Mouse (Mus musculus) Patski (cell line): ENCODE measurements around the gene Bloc1s3. TPM values are rescaled to one million over a fixed set of nuclear protein-coding genes. Genes with fewer than 3 reads are reported as not detected.

Source experiments
- ATAC-seq: fragments of 100-300 bp; one replicate; pipeline ENCODE4 v1.8.0; 2021
- CTCF ChIA-PET: fragments of 350-600 bp; sonication (Branson Sonifier 250); formaldehyde crosslinking; loops from one replicate; lab custom pipeline; 2022; ENCODE audit warnings: inconsistent platforms; lab: Charles Lee
- POLR2A ChIA-PET: fragments of 350-600 bp; sonication (Branson Sonifier 250); formaldehyde crosslinking; loops from one replicate; lab custom pipeline; 2022; ENCODE audit warnings: antibody characterized with exemption, inconsistent platforms; lab: Charles Lee
- DNase-seq: peaks from one replicate; pipeline ENCODE4 v3.0.0-alpha.2; 2011; ENCODE audit warnings: low read depth, low spot score
- H3K27me3 ChIP-seq: fragments of 371-371 bp; one replicate; pipeline ENCODE4 v1.5.1; 2021
- CTCF ChIP-seq: fragments of 100-300 bp; IDR thresholded peaks from one replicate; pipeline ENCODE4 v1.5.1; 2021
- in situ Hi-C: fragments of 300-500 bp; cut with MboI; formaldehyde crosslinking; loops from 3 replicates; pipeline ENCODE4 v1.11.1; 2018; ENCODE audit warnings: low pct_unique_long_range_greater_than_20kb, mixed read lengths
- polyA plus RNA-seq: library from polyadenylated mRNA; unstranded; gene quantifications from one replicate; pipeline ENCODE4 v1.2.3, GENCODE M21; 2021

Bloc1s3 gene
- polyA plus RNA-seq, 1 experiment from 2014 or later, result 9.8 TPM

DNA sequence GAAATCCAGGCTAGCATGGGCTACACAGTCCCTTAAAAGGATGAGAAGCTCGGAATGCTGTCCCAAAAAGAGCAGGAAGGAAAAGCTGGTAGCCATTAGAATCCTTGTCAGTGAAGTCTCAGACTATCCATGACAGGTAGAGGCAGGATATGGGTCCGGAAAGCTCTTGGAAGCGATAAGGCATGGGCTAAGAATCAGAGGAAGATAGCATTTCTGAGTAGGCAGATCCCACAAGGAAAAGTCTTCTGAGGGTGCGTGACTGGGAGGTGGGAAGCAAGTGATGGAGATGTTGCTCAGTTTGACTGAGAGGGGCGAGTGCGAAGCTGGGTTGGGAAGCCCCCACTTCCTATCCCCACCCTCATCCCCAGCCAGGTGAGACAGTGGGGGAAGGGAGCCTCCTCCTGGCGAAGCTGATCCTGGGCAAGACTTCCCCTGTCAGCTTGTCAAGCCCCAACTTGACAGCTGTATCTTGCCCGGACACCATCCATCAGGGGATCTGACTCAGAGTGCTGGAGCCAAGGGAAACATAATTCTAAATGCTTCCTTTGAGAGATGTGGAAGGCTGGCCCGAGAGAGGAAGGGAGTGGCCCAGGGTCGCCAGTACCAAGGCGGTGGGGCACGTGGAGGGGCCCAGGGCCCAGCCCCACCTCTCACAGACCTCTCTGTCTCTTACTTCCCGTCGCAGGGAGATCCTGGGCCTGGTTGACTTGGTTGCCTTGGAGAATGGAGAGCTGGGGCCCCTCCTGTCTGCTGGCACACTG, 30.4 kb downstream of the Bloc1s3 start:
- TF ChIP-seq CTCF, result no peak
- peaks cover 40% of the 10 kb centered on the region for H3K27me3 ChIP-seq
- ATAC-seq (no peak), DNase-seq (no peak)
- POLR2A ChIA-PET, result interaction anchor here (0.8 kb wide), 1 partner anchor 12 kb away, joined by 4 read pairs; no protein-coding TSS in a partner anchor
- CTCF ChIA-PET, result interaction anchor here (1.1 kb wide), 1 partner anchor 37 kb away, joined by 3 read pairs; no protein-coding TSS in a partner anchor
- in situ Hi-C loops, result no loop called here

DNA sequence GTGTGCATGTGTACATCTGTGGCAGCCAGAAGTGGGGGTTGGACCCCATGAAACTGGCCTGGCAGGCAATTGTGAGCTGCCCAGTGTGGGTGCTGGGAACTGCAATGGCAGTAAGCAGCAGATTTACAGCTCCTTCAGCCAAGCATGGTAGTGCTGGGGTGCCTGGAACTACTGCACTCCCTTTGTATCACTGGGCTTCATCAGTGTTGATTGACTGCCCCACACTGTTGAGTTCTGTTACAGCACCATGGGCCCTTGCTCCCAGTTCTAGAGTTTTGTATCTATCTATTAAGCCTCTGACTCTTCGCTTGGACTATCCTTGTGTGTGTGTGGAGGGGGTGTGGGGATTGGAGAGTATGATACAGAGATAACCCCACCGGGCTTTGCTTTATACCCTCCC, 31.1 kb downstream of the Bloc1s3 start:
- ChIA-PET POLR2A (interaction anchor here (0.6 to 0.8 kb wide), 2 partner anchors 12 to 66 kb away, joined by 3 to 4 read pairs; no protein-coding TSS in a partner anchor), CTCF (interaction anchor here (1.1 kb wide), 1 partner anchor 38 kb away, joined by 3 read pairs; no protein-coding TSS in a partner anchor)
- peaks cover 44% of the 10 kb centered on the region for H3K27me3 ChIP-seq
- in situ Hi-C loops, result no loop called here
- ATAC-seq (no peak), DNase-seq (no peak)
- no peak for TF ChIP-seq CTCF

DNA sequence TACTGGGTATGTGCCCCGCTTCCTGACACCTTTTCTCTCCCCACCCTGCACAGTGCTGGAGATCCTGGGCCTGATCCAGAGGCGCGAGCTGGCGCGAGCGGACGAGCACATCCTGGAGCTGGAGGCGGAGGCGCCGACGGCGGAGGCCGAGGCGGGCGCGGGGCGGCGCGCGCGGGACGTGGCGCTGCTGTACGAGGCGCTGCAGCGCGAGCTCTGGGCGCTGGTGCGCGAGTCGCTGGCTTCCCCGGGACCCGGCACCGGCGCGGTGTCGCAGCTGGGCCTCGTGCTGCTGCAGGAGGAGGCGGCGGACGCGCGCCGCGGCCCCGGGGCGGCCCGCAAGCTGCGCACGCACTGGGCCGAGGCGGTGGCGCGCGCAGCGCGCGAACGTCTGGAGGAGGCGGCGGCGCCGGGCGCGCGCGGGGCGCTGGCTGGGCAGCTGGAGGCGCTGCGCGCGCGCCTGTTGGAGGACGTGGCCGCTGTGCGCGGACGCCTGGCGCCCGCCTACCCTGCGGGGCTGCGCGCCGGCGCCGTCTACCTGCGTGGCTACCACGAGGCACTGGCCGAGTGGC, 34.2 kb downstream of the Bloc1s3 start:
- no peak for ATAC-seq

DNA sequence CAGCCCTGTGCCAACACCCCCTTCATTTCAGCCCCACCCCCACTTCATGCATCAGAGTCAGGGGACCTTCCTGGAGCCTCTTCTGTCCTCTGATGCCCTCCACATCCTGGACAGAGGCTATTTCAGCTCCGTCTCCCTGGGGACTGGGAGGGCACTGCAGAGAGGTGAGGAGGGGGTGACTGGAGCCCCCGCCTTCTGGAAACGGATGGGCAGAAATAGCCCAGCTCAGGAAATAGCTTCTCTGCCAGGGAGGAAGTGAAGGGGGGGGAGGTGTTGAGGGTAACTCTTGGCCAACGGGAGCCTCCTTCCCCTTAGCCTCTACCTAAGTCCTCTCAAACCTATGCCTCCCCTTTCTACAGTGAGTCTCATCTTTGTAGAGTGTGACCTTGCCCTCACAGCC, 35.8 kb downstream of the Bloc1s3 start:
- POLR2A ChIA-PET, result no interaction called here
- in situ Hi-C loops, result no loop called here
- peaks cover 48% of the 10 kb centered on the region for H3K27me3 ChIP-seq
- CTCF ChIA-PET, result no interaction called here
- TF ChIP-seq CTCF, result no peak
- no peak for DNase-seq
- no peak for ATAC-seq

More for the DNA sequence above, 34.2 kb downstream of the Bloc1s3 start:
- POLR2A ChIA-PET, result no interaction called here
- no peak for TF ChIP-seq CTCF
- no peak for DNase-seq
- H3K27me3 ChIP-seq, result peaks cover 58% of the 10 kb centered on the region
- in situ Hi-C loops, result no loop called here
- CTCF ChIA-PET, result interaction anchor here (1.1 kb wide), 2 partner anchors 8 to 137 kb away, joined by 3 to 4 read pairs; no protein-coding TSS in a partner anchor

DNA sequence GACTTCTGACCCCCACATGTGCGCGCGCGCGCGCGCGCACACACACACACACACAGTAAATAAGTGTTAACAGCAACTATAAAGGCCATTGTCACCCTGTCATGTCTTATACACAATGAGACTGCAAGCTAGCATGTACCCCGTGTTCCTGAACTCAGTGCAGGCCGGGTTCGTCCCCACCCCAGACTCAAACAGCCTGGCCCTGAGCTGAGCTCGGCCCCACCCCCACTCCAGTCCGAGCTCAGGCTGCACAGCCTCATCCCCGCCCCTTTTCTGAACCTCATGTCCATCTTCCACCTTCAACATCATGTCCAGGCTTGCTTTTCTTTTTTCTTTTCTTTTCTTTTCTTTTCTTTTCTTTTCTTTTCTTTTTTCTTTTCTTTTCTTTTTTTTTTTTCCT, 37.9 kb downstream of the Bloc1s3 start:
- no peak for ATAC-seq
- ChIA-PET CTCF (no interaction called here), POLR2A (interaction anchor here (0.6 kb wide), 1 partner anchor 92 kb away, joined by 7 read pairs; no protein-coding TSS in a partner anchor)
- in situ Hi-C loops, result no loop called here
- TF ChIP-seq CTCF, result no peak
- H3K27me3 ChIP-seq, result peaks cover 37% of the 10 kb centered on the region
- DNase-seq, result no peak

GRCm38 (mm10) chr7:19469404-19469803, 38.8 kb downstream of the Bloc1s3 start:
- no peak for ATAC-seq
- ChIA-PET POLR2A (no interaction called here), CTCF (no interaction called here)
- TF ChIP-seq CTCF, result no peak
- DNase-seq, result no peak
- peaks cover 29% of the 10 kb centered on the region for H3K27me3 ChIP-seq
- in situ Hi-C loops, result no loop called here

- in situ Hi-C loops, result no loop called here
- POLR2A ChIA-PET, result no interaction called here
- H3K27me3 ChIP-seq, result peaks cover 24% of the 10 kb centered on the region
- DNase-seq (no peak), ATAC-seq (no peak)
- CTCF ChIA-PET, result no interaction called here
- no peak for TF ChIP-seq CTCF
These were observed 39.9 kb downstream of the Bloc1s3 start for GRCm38 (mm10) chr7:19468279-19468678.

GRCm38 (mm10) chr7:19467638-19468037, 40.5 kb downstream of the Bloc1s3 start:
- no peak for DNase-seq
- ChIA-PET CTCF (interaction anchor here (0.8 kb wide), 1 partner anchor 122 kb away, joined by 3 read pairs; no protein-coding TSS in a partner anchor), POLR2A (no interaction called here)
- in situ Hi-C loops, result no loop called here
- peaks cover 19% of the 10 kb centered on the region for H3K27me3 ChIP-seq
- no peak for TF ChIP-seq CTCF
- ATAC-seq, result no peak

DNA sequence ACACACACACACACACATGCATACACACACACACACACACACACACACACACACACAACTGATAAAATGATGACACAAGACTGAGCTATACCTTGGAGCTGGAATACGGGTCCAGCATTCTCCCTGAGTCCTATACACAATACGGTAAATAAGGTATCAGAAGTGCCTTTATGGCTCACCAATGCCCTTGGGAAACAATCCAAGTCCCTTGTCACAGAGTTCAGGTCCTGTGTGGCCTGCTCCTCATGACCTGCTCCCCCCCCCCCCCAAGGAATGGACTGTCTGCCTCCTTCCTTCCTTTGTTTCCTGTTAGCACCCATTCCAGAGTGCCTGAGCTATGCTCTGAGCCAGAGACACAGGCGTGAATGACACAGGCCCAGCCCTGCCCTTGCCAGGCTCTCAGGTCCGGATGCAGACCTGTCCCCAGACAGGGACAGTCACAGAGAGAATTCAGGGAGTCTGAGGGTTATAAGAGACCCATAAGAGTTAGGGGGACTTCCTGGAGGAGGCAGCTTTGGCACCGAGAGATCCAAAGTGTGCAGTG, 41.5 kb downstream of the Bloc1s3 start:
- in situ Hi-C loops, result no loop called here
- POLR2A ChIA-PET, result interaction anchor here (0.7 kb wide), 1 partner anchor 93 kb away, joined by 4 read pairs; no protein-coding TSS in a partner anchor
- no peak for TF ChIP-seq CTCF
- no peak for ATAC-seq
- DNase-seq, result no peak
- CTCF ChIA-PET, result interaction anchor here (1.1 to 1.3 kb wide), 2 partner anchors 8 to 124 kb away, joined by 3 to 4 read pairs; no protein-coding TSS in a partner anchor
- H3K27me3 ChIP-seq, result peaks cover 11% of the 10 kb centered on the region

DNA sequence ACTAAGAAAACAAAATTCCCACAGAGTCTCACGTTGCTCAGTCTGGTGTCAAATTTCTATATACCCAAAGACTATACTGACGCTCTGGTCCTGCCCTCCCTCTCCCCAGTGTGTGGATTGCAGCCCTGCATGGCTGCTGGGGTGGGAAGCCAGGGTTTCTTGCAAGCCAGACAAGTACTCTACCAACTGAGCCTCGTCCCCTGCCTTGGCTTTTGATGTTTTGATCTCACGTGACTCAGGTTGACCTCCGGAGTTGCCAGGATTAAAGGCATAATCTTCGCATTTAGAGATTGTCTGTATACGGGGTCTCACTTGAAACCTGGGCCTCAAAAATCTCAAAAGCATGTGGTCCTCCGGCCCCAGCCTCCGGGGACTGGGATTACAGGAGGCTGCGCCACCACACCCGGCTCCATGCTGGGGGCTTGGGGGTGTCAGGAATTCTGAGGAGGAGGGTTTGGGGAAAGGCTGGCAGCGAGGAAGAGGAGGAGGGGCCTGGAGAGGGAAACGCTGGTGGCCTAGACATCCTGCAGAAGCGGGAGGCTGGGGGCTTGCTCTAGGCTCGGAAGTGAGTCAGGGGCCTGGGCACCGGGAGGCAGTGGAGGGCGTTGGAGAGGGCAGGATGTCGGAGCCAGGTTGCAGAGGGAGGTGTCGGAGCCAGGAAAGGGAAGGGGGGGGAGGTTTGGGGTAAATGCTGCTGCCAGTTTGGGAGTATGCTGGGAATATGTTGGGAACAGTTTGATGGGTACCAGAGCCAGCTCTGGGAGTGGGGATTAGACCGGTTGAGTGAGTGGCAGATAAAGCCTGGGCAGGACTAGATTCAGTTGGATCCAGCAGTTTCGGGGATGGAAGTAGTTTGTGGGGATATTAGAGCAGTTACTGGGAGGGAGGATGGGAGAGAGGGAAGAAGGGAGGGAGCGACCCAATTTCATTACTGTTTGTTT, 43.5 kb downstream of the Bloc1s3 start:
- CTCF ChIA-PET, result no interaction called here
- POLR2A ChIA-PET, result interaction anchor here (0.6 to 1.0 kb wide), 2 partner anchors 13 to 14 kb away, joined by 4 read pairs; no protein-coding TSS in a partner anchor
- no peak for DNase-seq
- peaks cover 8% of the 10 kb centered on the region for H3K27me3 ChIP-seq
- TF ChIP-seq CTCF, result no peak
- no peak for ATAC-seq
- in situ Hi-C loops, result loop anchor here (5.0 kb wide), 1 partner anchor 33 kb away; no protein-coding TSS in a partner anchor
